Mouse (Mus musculus): ENCODE results near the gene Cdh22. TPM values are rescaled to one million over a fixed set of nuclear protein-coding genes. Genes with fewer than 3 reads are reported as not detected.
A peak's percentile ranks its signal among the peaks of the same experiment; 100 is the strongest.

Gene Cdh22
- total RNA-seq, 2 experiments from 2014 or later: 20.4 to 23.1 TPM

GRCm38 (mm10) chr2:165218954-165219353 lies 15.7 kb downstream of the Cdh22 start:
- intact Hi-C loops (cut with DNase I): no loop called here
- DNase-seq (ENCODE audit: extremely low spot score in 1 of 2, low spot score in 2 of 2): no peak

GRCm38 (mm10) chr2:165217361-165218149 lies 17.1 kb downstream of the Cdh22 start:
- DNase-seq (ENCODE audit: extremely low spot score in 1 of 2, low spot score in 2 of 2): no peak
- intact Hi-C loops (cut with DNase I): no loop called here

GRCm38 (mm10) chr2:165215103-165215951 lies 19.3 kb downstream of the Cdh22 start:
- intact Hi-C loops (cut with DNase I): no loop called here
- peak in 1 of 2 experiments; percentile 51 for DNase-seq (ENCODE audit: extremely low spot score in 1 of 2, low spot score in 2 of 2)

GRCm38 (mm10) chr2:165211426-165212079 lies 23.1 kb downstream of the Cdh22 start:
- no peak for DNase-seq (ENCODE audit: extremely low spot score in 1 of 2, low spot score in 2 of 2)
- intact Hi-C loops (cut with DNase I): no loop called here

GRCm38 (mm10) chr2:165210948-165211347 lies 23.7 kb downstream of the Cdh22 start:
- intact Hi-C loops (cut with DNase I): no loop called here
- DNase-seq (ENCODE audit: extremely low spot score in 1 of 2, low spot score in 2 of 2): no peak

GRCm38 (mm10) chr2:165207689-165208088 lies 27.0 kb downstream of the Cdh22 start:
- DNase-seq (ENCODE audit: extremely low spot score in 1 of 2, low spot score in 2 of 2): no peak
- intact Hi-C loops (cut with DNase I): no loop called here

- intact Hi-C loops (cut with DNase I): no loop called here
Observed at GRCm38 (mm10) chr2:165207086-165207485, 27.6 kb downstream of the Cdh22 start.

GRCm38 (mm10) chr2:165205486-165205885 lies 29.2 kb downstream of the Cdh22 start:
- intact Hi-C loops (cut with DNase I): no loop called here
- DNase-seq (ENCODE audit: extremely low spot score in 1 of 2, low spot score in 2 of 2): no peak

More at GRCm38 (mm10) chr2:165207086-165207485, 27.6 kb downstream of the Cdh22 start:
- no peak for DNase-seq (ENCODE audit: extremely low spot score in 1 of 2, low spot score in 2 of 2)

GRCm38 (mm10) chr2:165204931-165205330 lies 29.7 kb downstream of the Cdh22 start:
- DNase-seq (ENCODE audit: extremely low spot score in 1 of 2, low spot score in 2 of 2): no peak

GRCm38 (mm10) chr2:165201761-165202751 lies 32.6 kb downstream of the Cdh22 start:
- peak in 1 of 2 experiments; percentile 56 for DNase-seq (ENCODE audit: extremely low spot score in 1 of 2, low spot score in 2 of 2)
- intact Hi-C loops (cut with DNase I): no loop called here

More at GRCm38 (mm10) chr2:165204931-165205330, 29.7 kb downstream of the Cdh22 start:
- intact Hi-C loops (cut with DNase I): no loop called here

GRCm38 (mm10) chr2:165197546-165197945 lies 37.1 kb downstream of the Cdh22 start:
- DNase-seq (ENCODE audit: extremely low spot score in 1 of 2, low spot score in 2 of 2): no peak
- intact Hi-C loops (cut with DNase I): no loop called here

GRCm38 (mm10) chr2:165195411-165196182 lies 39.1 kb downstream of the Cdh22 start:
- intact Hi-C loops (cut with DNase I): no loop called here
- DNase-seq (ENCODE audit: extremely low spot score in 1 of 2, low spot score in 2 of 2): no peak

GRCm38 (mm10) chr2:165191483-165191882 lies 43.2 kb downstream of the Cdh22 start:
- no peak for DNase-seq (ENCODE audit: extremely low spot score in 1 of 2, low spot score in 2 of 2)
- intact Hi-C loops (cut with DNase I): no loop called here

GRCm38 (mm10) chr2:165189546-165189945 lies 45.1 kb downstream of the Cdh22 start:
- DNase-seq (ENCODE audit: extremely low spot score in 1 of 2, low spot score in 2 of 2): no peak
- intact Hi-C loops (cut with DNase I): no loop called here

- intact Hi-C loops (cut with DNase I): no loop called here
- DNase-seq (ENCODE audit: extremely low spot score in 1 of 2, low spot score in 2 of 2): no peak
Observed at GRCm38 (mm10) chr2:165187648-165188380, 46.8 kb downstream of the Cdh22 start.

GRCm38 (mm10) chr2:165184015-165184633 lies 50.5 kb downstream of the Cdh22 start:
- DNase-seq (ENCODE audit: extremely low spot score in 1 of 2, low spot score in 2 of 2): peak in 1 of 2 experiments; percentile 57
- intact Hi-C loops (cut with DNase I): no loop called here

Data from left cerebral cortex, postnatal 10 days (tissue).